Mouse (Mus musculus) limb, embryonic 11.5 days (tissue): ENCODE data around the gene Sash1. TPM values are rescaled to one million over a fixed set of nuclear protein-coding genes. Genes with fewer than 3 reads are reported as not detected.
A peak's percentile ranks its signal among the peaks of the same experiment; 100 is the strongest.

Experiments used
- ATAC-seq: fragments of 200-750 bp; cut with Nextera tagmentation; 2 replicates; pipeline ENCODE4 v1.8.0; 2017; ENCODE audit warnings: low read depth; ENCODE audit not compliant: insufficient number of reproducible peaks, low FRiP score, low TSS enrichment
- DNase-seq: peaks from one replicate; pipeline ENCODE4 v3.0.0-alpha.2; 2015; ENCODE audit warnings: low spot score
- H3K27ac ChIP-seq: fragments of 300-500 bp; sonication (generic); replicated peaks from 2 replicates; pipeline ENCODE4 v1.5.1; 2014; ENCODE audit warnings: low read depth, mild to moderate bottlenecking, low read length
- H3K27me3 ChIP-seq: fragments of 300-500 bp; sonication (generic); 2 replicates; pipeline ENCODE4 v1.6.1; 2014; ENCODE audit warnings: mild to moderate bottlenecking, low read length, mixed read lengths; ENCODE audit not compliant: control insufficient read depth, insufficient read depth
- H3K36me3 ChIP-seq: fragments of 300-500 bp; sonication (generic); 2 replicates; pipeline ENCODE4 v1.6.1; 2014; ENCODE audit warnings: mild to moderate bottlenecking, low read length, moderate library complexity, mixed read lengths; ENCODE audit not compliant: control insufficient read depth, insufficient read depth
- H3K4me1 ChIP-seq: fragments of 300-500 bp; sonication (generic); 2 replicates; pipeline ENCODE4 v1.6.1; 2014; ENCODE audit warnings: low read length, mixed read lengths; ENCODE audit not compliant: control insufficient read depth, insufficient read depth
- H3K4me2 ChIP-seq: fragments of 300-500 bp; sonication (generic); 2 replicates; pipeline ENCODE4 v1.6.1; 2014; ENCODE audit warnings: low read depth, mild to moderate bottlenecking, moderate library complexity; ENCODE audit not compliant: severe bottlenecking
- H3K4me3 ChIP-seq: fragments of 300-500 bp; sonication (generic); 2 replicates; pipeline ENCODE4 v1.5.1; 2014; ENCODE audit warnings: low read depth, low read length
- H3K9ac ChIP-seq: fragments of 300-500 bp; sonication (generic); 2 replicates; pipeline ENCODE4 v1.6.1; 2014; ENCODE audit warnings: mild to moderate bottlenecking, low read length
- H3K9me3 ChIP-seq: fragments of 300-500 bp; sonication (generic); 2 replicates; pipeline ENCODE4 v1.6.1; 2016; ENCODE audit warnings: low read length; ENCODE audit not compliant: control insufficient read depth
- WGBS: fragments of 180-500 bp; shearing (Covaris S2); extraction: QIAGEN DNeasy Blood & Tissue Kit; methylation state at CpG from one replicate; pipeline ENCODE4 v1.1.7; 2014; 5-methylcytosine and 5-hydroxymethylcytosine counted together
- polyA plus RNA-seq: library from polyadenylated mRNA; unstranded; fragments of >200 nt; fragmentation: Nextera tagmentation; extraction: Ambion mirVana; gene quantifications from 2 replicates; pipeline ENCODE4 v1.2.1, GENCODE M21; 2014

Sash1 gene
- polyA plus RNA-seq, 1 experiment from 2014 or later: 5.2 TPM

DNA sequence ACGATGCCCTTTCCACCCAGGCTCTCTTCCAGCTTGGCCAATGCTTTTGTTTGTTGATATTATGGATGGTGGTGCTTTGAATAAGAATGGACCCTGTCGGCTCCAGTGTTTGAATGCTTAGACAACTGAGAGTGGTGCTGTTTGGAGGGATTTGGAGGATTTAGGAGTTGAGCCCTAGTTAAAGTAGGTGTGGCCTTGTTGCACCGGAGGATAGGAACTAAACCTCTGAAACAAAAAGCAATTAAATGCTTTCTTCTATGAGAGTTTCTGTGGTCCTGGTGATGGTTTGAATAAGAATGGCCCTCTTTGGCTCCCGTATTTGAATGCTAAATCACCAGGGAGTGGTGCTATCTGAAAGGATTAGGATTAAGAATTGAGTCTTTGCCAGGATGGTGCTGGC is 3.5 kb upstream of the Sash1 start:
- WGBS: 71% methylated on average over 4 of the region's 4 CpGs
- H3K4me2 ChIP-seq: no peak overlapping the region
- no peaks in the 10 kb centered on the region for H3K9me3 ChIP-seq
- no peak for DNase-seq
- H3K36me3 ChIP-seq: no peaks in the 10 kb centered on the region
- H3K4me1 ChIP-seq: 0 out of 2 replicates have a peak, but pooled peaks cover 2% of the 10 kb centered on the region
- no peak overlapping the region for H3K9ac ChIP-seq
- ATAC-seq: no peak
- no peak overlapping the region for H3K27ac ChIP-seq
- H3K4me3 ChIP-seq: no peak overlapping the region
- H3K27me3 ChIP-seq: no peaks in the 10 kb centered on the region

DNA sequence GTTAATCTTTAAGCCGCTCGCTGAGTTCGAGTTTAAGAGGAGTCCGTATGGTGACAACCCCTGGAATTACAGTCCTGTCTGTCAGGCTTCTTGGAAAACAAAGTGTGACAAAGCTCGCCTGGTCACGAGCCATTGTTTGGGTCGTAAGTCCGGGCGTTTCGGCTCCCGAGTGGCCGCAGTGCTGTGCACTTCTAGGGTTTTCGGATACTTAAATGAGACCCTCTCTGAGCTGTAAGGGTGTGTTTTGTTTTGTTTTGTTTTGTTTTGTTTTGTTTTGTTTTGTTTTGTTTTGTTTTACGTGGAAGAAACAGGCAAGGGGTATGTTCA is 621 bp upstream of the Sash1 start:
- WGBS: under 1% methylated on average over 14 of the region's 14 CpGs
- H3K27me3 ChIP-seq: no peaks in the 10 kb centered on the region
- H3K9ac ChIP-seq: peak overlapping the region; percentile 87
- no peaks in the 10 kb centered on the region for H3K9me3 ChIP-seq
- H3K4me2 ChIP-seq: peak overlapping the region; percentile 63
- H3K4me1 ChIP-seq: peaks cover 12% of the 10 kb centered on the region
- DNase-seq (no peak), ATAC-seq (peak; percentile 7; the same call in 1 of the 2 replicates)
- H3K4me3 ChIP-seq: peak overlapping the region; percentile 76
- H3K27ac ChIP-seq: peak overlapping the region; percentile 98
- no peaks in the 10 kb centered on the region for H3K36me3 ChIP-seq

DNA sequence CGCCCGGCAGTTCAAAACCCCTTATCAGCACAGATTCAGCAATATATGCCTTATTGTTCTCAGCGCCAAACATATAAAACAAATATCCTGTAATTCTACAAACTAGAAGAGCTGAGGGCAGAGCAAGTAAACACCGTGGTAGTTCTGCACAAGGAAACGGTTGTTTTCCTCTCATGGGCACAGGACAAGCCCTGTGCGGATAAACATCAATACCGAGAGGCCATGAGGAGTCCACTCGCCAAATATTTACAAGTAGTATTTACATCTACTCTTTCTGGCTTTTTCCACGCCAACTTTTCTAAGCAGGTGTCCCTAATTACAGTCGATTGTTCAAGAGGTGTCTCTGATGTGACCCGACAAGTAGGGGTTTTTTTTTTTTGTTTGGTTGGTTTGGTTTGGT is 669 bp downstream of the Sash1 start:
- peak overlapping the region; percentile 87 for H3K9ac ChIP-seq

DNA sequence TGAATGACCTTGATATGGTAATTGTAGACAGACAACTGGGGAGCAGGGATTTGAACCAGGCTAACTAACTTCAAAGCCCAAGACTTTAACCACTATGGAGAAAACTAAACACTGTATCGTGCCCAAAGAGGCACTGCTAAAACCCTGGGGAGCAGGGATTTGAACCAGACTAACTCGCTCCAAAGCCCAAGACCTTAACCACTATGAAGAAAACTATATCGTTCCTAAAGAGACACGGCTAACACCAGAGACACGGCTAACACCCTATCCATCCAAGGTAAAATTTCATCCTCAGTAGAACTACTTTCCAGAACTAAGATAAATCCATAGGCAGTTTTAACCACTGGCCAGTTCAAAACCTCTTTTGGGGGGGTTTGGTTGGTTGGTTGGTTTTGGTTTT is 1.3 kb downstream of the Sash1 start:
- no peak overlapping the region for H3K9ac ChIP-seq
- H3K4me2 ChIP-seq: peak overlapping the region; percentile 63
- H3K4me3 ChIP-seq: peak overlapping the region; percentile 76
- H3K36me3 ChIP-seq: no peaks in the 10 kb centered on the region
- no peak overlapping the region for H3K27ac ChIP-seq
- peaks cover 16% of the 10 kb centered on the region for H3K4me1 ChIP-seq
- ATAC-seq: no peak
- H3K9me3 ChIP-seq: no peaks in the 10 kb centered on the region
- H3K27me3 ChIP-seq: no peaks in the 10 kb centered on the region
- WGBS: 41% methylated on average over 5 of the region's 5 CpGs
- DNase-seq: no peak

More for the DNA sequence above, 669 bp downstream of the Sash1 start:
- no peaks in the 10 kb centered on the region for H3K27me3 ChIP-seq
- 2% methylated on average over 11 of the region's 11 CpGs for WGBS
- DNase-seq (peak; percentile 46), ATAC-seq (no peak)
- H3K4me1 ChIP-seq: peaks cover 16% of the 10 kb centered on the region
- H3K4me2 ChIP-seq: peak overlapping the region; percentile 63
- H3K27ac ChIP-seq: peak overlapping the region; percentile 98
- no peaks in the 10 kb centered on the region for H3K9me3 ChIP-seq
- no peaks in the 10 kb centered on the region for H3K36me3 ChIP-seq
- peak overlapping the region; percentile 76 for H3K4me3 ChIP-seq

DNA sequence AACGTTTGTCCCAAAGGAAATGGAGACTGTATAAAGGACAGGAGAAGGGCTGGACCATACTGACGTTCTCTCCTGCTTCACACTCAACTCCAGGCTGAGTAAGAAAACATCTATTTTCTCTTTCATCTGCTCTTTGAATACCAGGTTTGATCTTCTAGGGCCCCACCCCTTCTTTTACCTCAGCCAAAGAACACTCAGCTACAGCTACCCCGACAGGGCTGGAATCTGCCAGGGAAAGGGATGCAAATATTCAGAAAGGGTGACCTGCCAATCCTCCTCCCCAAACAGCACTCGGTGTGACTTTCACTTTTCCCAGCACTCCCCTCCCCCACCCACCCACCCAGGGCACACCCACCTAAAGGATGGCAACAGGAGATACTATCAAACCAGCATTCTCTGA is 2.2 kb downstream of the Sash1 start:
- H3K4me2 ChIP-seq: peak overlapping the region; percentile 34
- no peak for ATAC-seq
- H3K27ac ChIP-seq: 0 out of 2 replicates have a peak overlapping the region, but pooled peaks have one; percentile 14
- H3K9ac ChIP-seq: no peak overlapping the region
- DNase-seq: no peak
- no peak overlapping the region for H3K4me3 ChIP-seq
- no peaks in the 10 kb centered on the region for H3K9me3 ChIP-seq
- H3K27me3 ChIP-seq: no peaks in the 10 kb centered on the region
- H3K4me1 ChIP-seq: peaks cover 20% of the 10 kb centered on the region
- H3K36me3 ChIP-seq: no peaks in the 10 kb centered on the region
- 4% methylated on average over 4 of the region's 4 CpGs for WGBS

DNA sequence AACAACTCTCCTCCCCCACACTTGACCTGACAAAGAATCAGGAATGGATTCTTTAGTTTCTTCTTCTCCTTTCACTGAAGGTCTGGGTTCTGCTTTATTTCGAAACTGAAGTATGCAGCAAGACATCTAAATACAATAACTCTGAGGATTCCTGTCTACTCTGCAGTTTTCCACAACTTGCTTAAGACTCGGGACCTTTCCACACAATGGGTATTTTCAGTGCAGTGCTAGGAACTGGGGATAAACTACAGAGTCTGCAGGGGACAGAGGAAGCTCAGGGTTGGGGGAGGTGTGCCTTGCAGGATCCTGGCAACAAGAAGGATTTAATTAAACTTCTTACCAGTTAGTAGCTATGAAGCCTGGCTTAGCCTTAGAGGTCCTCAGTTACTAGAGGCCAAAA is 4.1 kb downstream of the Sash1 start:
- H3K4me1 ChIP-seq: peaks cover 17% of the 10 kb centered on the region
- no peak overlapping the region for H3K27ac ChIP-seq
- no peaks in the 10 kb centered on the region for H3K27me3 ChIP-seq
- H3K9me3 ChIP-seq: no peaks in the 10 kb centered on the region
- no peak overlapping the region for H3K9ac ChIP-seq
- no peak for DNase-seq
- 25% methylated on average over 2 of the region's 2 CpGs for WGBS
- H3K36me3 ChIP-seq: no peaks in the 10 kb centered on the region
- ATAC-seq: no peak
- no peak overlapping the region for H3K4me2 ChIP-seq
- no peak overlapping the region for H3K4me3 ChIP-seq

DNA sequence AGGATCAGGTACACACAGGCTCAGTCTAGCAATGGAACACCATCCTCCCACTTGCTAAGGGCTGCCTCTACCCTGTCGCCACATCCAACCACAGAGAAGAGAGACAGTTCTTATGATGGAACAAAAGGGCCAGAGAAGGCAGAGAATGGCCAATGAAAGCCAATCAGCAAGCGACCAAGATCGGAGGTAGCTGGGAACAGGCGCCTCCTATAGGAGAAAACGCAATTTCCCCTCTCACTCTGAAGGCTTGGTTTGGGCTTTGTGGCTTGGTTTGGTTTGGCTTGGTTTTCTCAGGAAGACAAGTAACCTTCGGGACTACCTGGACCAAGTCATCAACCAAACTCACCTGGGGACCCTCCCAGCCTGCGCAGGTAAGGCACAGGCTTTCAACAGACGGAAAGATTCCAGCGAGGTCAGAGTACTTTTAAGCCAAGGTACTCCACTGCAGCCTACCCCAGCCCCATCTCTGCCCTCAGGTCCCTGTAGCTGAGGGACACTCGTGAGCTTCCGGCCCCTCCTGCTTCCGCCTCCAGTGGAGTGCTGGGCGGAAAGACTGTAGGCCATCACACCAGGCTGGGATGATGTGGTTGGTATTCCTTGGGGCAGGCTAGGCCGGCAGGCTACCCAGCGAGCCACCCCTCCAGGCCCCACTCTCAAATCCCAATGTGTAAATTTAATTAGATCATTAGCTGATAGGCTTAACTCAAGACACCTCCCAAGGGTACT is 4.8 kb downstream of the Sash1 start:
- Histone ChIP-seq H3K4me3 (no peak overlapping the region), H3K4me2 (no peak overlapping the region), H3K4me1 (peaks cover 17% of the 10 kb centered on the region), H3K9ac (no peak overlapping the region), H3K27ac (no peak overlapping the region), H3K36me3 (no peaks in the 10 kb centered on the region), H3K9me3 (no peaks in the 10 kb centered on the region), H3K27me3 (no peaks in the 10 kb centered on the region)
- ATAC-seq (no peak), DNase-seq (peak; percentile 35)
- 47% methylated on average over 15 of the region's 15 CpGs for WGBS

DNA sequence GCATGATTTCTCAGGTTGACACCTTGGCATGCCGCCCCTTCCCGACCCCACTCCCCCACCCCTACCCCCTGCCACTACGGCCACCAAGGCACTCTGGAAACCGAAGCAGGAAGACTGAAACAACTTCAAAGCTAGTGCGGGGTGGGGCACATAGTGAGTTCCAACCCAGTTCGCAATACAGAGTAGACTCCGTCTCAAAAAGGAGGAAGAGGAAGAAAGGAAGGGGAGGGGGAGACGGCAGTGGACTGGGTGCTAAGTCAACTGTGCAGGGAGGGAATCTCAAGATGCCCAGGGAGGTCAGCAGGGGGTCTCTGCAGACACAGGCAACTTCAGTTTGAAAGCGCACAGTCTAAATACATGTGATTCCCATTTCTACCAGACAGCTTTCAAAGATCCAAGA is 7.0 kb downstream of the Sash1 start:
- Histone ChIP-seq H3K27ac (no peak overlapping the region), H3K27me3 (no peaks in the 10 kb centered on the region), H3K4me2 (no peak overlapping the region), H3K9ac (no peak overlapping the region), H3K4me3 (no peak overlapping the region), H3K9me3 (no peaks in the 10 kb centered on the region), H3K36me3 (no peaks in the 10 kb centered on the region), H3K4me1 (peaks cover 17% of the 10 kb centered on the region)
- 21% methylated on average over 9 of the region's 9 CpGs for WGBS
- DNase-seq (no peak), ATAC-seq (0 out of 2 replicates have a peak, but pooled peaks have one; percentile 16)

DNA sequence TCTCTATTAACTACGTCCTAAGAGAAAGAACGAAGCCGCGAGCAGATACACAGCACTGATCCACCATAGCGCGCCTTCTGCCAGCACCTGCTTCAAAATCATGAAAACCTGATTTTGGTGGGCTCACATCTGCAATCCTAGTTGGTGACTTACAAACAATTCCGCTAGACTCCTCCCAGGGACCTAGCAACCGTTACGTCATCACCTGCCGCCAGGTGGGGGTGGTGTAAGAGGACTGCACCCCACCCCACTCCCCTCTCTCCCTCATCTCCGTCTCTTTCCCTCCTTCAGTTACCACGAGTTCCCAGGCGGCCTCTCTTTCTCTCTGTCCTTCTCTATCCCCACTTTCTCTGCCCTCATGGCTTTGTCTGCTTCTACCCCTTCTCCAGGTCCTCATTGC is 7.5 kb downstream of the Sash1 start:
- WGBS: 67% methylated on average over 13 of the region's 13 CpGs

More for the DNA sequence above, 7.5 kb downstream of the Sash1 start:
- no peak overlapping the region for H3K4me3 ChIP-seq
- ATAC-seq (no peak), DNase-seq (no peak)
- H3K4me2 ChIP-seq: no peak overlapping the region
- peaks cover 13% of the 10 kb centered on the region for H3K4me1 ChIP-seq
- no peak overlapping the region for H3K27ac ChIP-seq
- H3K27me3 ChIP-seq: no peaks in the 10 kb centered on the region
- H3K36me3 ChIP-seq: no peaks in the 10 kb centered on the region
- no peaks in the 10 kb centered on the region for H3K9me3 ChIP-seq
- no peak overlapping the region for H3K9ac ChIP-seq
